Mouse (Mus musculus): ENCODE data around the gene Cbwd1. TPM values are rescaled to one million over a fixed set of nuclear protein-coding genes. Genes with fewer than 3 reads are reported as not detected.

Gene Cbwd1
- polyA plus RNA-seq, 1 experiment from 2014 or later, result 19.8 TPM

GRCm38 (mm10) chr19:24871037-24871635 lies 90.3 kb downstream of the Cbwd1 start:
- peak overlapping the region; percentile 29 for H3K4me3 ChIP-seq
- no peaks in the 10 kb centered on the region for H3K4me1 ChIP-seq

More at GRCm38 (mm10) chr19:24871037-24871635, 90.3 kb downstream of the Cbwd1 start:
- Histone ChIP-seq H3K4me2 (replicated peaks) (peak overlapping the region; percentile 57), H3K27me3 (peaks cover 10% of the 10 kb centered on the region), H3K9ac (peak overlapping the region; percentile 56), H3K9me3 (replicated peaks) (no peaks in the 10 kb centered on the region), H3K36me3 (no peaks in the 10 kb centered on the region), H3K27ac (no peak overlapping the region)
- 24% methylated on average over 18 of the region's 18 CpGs for WGBS
- ATAC-seq (ENCODE audit: low FRiP score), result peak; percentile 63

Small RNAs within 50 kb of the gene (microRNA-seq; reads per million reads assigned to microRNA genes)
- gene Mir3084-1, result not detected

Other genes with a start within 250 kb of the Cbwd1 start
- 1.6 and 1.9 TPM in 2 replicates for gene Pgm5, start 99.8 kb downstream of the Cbwd1 start, polyA plus RNA-seq (2016; fragmentation: Nextera tagmentation; extraction: Ambion mirVana)
- 182 and 202 TPM in 2 replicates for gene Gm10053, start 85.9 kb downstream of the Cbwd1 start, polyA plus RNA-seq (2016; fragmentation: Nextera tagmentation; extraction: Ambion mirVana)
- 0.20 and 0.87 TPM in 2 replicates for gene Foxd4, start 60.4 kb downstream of the Cbwd1 start, polyA plus RNA-seq (2016; fragmentation: Nextera tagmentation; extraction: Ambion mirVana)
- gene Dock8, start 37.9 kb upstream of the Cbwd1 start, polyA plus RNA-seq (2016; fragmentation: Nextera tagmentation; extraction: Ambion mirVana), result 0.80 and 1.7 TPM in 2 replicates